Mouse (Mus musculus): Measurements from ENCODE around the gene Rap1b.

Gene Rap1b

GRCm38 (mm10) chr10:117770286-117771130 lies 75.3 kb downstream of the Rap1b start:
- DNase-seq (ENCODE audit: low read depth, low spot score): no peak

GRCm38 (mm10) chr10:117769541-117770285 lies 76.1 kb downstream of the Rap1b start:
- DNase-seq (ENCODE audit: low read depth, low spot score): no peak

DNA sequence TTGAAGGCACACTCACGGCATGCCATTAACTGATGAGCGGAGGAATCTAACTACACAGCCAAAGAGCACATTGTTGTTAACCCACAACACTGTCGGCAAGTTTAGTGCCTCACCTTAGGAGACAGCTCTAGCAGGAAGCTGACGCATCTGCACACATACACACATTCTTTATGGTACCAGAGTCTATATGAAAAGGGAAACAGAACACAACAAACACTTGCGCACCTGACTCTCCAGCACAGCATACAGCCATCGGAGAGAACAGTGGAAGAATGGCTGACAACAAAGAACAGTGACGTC lies 77.7 kb downstream of the Rap1b start:
- no peak for DNase-seq (ENCODE audit: low read depth, low spot score)

GRCm38 (mm10) chr10:117767286-117768140 lies 78.3 kb downstream of the Rap1b start:
- DNase-seq (ENCODE audit: low read depth, low spot score): no peak

DNA sequence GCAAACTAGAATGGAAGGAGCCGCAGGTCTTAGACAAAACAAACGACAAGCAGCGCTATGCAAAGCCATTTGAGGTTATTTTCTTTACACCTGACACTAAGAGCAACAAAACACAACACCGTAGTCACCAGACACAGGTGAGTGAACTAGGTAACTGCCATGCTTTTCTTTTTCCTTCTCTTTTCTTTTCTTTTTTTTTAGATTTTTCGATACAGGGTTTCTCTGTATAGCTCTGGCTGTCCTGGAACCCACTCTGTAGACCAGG lies 79.0 kb downstream of the Rap1b start:
- no peak for DNase-seq (ENCODE audit: low read depth, low spot score)

- DNase-seq (ENCODE audit: low read depth, low spot score): no peak
Observed at GRCm38 (mm10) chr10:117766111-117766895, 79.5 kb downstream of the Rap1b start.

GRCm38 (mm10) chr10:117765116-117765894 lies 80.5 kb downstream of the Rap1b start:
- DNase-seq (ENCODE audit: low read depth, low spot score): no peak

- no peak for DNase-seq (ENCODE audit: low read depth, low spot score)
Observed at GRCm38 (mm10) chr10:117764598-117764997, 81.2 kb downstream of the Rap1b start.

Data from retina, adult 2 months (tissue).